Mouse (Mus musculus) spleen, adult 2 months (tissue): ENCODE measurements at regions not wholly inside any gene's neighbourhood (a gene's known extent, or its start where the extent isn't known, plus 50 kb on each side); places are given as distances from the start of the nearest gene placed in this dataset.

Experiments used
- CTCF ChIP-seq: fragments of 200-500 bp; IDR thresholded peaks from 2 replicates; pipeline ENCODE4 v1.5.1; 2011; ENCODE audit warnings: mild to moderate bottlenecking, inconsistent platforms; ENCODE audit not compliant: insufficient read depth, insufficient read length, insufficient replicate concordance; ENCODE audit errors: extremely low read depth
- POLR2A ChIP-seq: fragments of 200-500 bp; IDR thresholded peaks from 2 replicates; pipeline ENCODE4 v1.6.1; 2011; ENCODE audit warnings: low read depth, low read length, inconsistent platforms

GRCm38 (mm10) chr17:16818421-16818820 lies 245.5 kb upstream of the Zfp960 start:
- TF ChIP-seq CTCF (no peak), POLR2A (no peak)
